Mouse (Mus musculus) ZHBTc4 (cell line): ENCODE data around the gene 1700003H04Rik.

ENCODE experiments used
- DNase-seq: peaks from one replicate; pipeline ENCODE4 v3.0.0-alpha.2; 2011; ENCODE audit warnings: low read depth, low spot score

The 1700003H04Rik gene

DNA sequence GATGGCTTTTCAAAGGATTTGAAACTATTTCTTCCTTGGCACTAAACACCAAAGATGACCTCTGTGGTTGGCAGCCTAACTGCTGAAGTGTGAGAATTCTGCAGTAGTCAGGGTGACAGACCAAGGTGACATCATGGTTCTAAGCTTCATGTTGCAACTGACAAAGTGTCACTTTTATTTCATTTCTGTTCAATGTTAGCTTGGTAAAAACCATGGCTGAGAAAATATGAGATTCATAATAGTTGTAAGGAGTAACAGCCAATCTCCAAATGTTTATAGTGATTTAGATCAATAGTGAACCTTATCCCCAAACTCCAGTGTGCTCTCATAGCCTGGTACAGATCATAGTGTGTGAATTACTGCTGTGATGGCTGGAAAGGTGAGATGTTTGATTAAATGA lies at the start of gene 1700003H04Rik:
Gene 1700003H04Rik (minus strand): TSS at position 101 of the 400 bp plus-strand sequence.
- DNase-seq: no peak

GRCm38 (mm10) chr3:124623031-124623430 lies 42.1 kb upstream of the 1700003H04Rik start:
- DNase-seq: no peak

GRCm38 (mm10) chr3:124613287-124613686 lies 32.4 kb upstream of the 1700003H04Rik start:
- DNase-seq: no peak

GRCm38 (mm10) chr3:124609956-124610355 lies 29.1 kb upstream of the 1700003H04Rik start:
- DNase-seq: peak; percentile 53

- DNase-seq: peak; percentile 57
Observed at GRCm38 (mm10) chr3:124606021-124606517, 25.2 kb upstream of the 1700003H04Rik start.

GRCm38 (mm10) chr3:124605518-124605917 lies 24.6 kb upstream of the 1700003H04Rik start:
- DNase-seq: no peak

GRCm38 (mm10) chr3:124597789-124598188 lies 16.9 kb upstream of the 1700003H04Rik start:
- DNase-seq: no peak

- DNase-seq: no peak
Observed at GRCm38 (mm10) chr3:124587534-124587933, 6.6 kb upstream of the 1700003H04Rik start.

DNA sequence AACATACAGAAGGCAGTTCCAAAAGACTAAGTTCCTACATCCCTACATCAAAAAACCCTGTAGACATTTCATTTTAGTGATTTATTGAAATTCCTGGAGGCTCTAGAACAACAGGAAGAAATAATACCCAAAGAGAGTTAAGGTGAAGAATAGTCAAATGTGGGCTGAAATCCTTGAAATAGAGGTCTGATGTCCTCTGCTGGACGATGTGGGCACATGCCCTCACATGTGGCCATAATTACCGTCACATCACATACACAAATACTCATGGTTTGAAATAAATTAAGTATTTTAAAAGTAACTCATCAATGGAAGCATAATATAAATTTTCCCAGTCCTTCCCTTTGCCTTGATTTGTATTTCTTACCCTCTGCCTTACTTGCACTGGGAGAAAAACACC lies 4.9 kb upstream of the 1700003H04Rik start:
- no peak for DNase-seq

- no peak for DNase-seq
Observed at GRCm38 (mm10) chr3:124557317-124557716, 23.6 kb downstream of the 1700003H04Rik start.

GRCm38 (mm10) chr3:124555963-124556362 lies 24.9 kb downstream of the 1700003H04Rik start:
- no peak for DNase-seq

DNA sequence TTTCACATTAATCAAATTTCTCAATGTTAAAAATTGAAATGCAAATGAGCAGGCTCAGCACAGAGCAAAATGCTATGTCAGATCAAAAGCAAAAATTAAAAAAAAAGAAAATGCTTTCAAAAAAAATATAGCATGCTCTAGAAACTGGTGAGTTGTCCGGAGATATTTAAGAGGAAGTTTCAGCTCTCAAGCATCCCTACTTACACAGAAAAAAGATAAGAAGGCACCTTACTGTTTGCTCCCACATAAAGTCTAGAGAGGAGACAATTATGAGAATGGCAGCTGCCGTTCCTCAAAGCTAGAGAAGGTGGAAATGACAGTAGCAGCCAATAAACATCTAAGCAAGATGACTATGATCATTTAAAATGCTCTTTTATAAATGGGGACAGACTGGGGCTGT lies 25.8 kb downstream of the 1700003H04Rik start:
- DNase-seq: no peak

DNA sequence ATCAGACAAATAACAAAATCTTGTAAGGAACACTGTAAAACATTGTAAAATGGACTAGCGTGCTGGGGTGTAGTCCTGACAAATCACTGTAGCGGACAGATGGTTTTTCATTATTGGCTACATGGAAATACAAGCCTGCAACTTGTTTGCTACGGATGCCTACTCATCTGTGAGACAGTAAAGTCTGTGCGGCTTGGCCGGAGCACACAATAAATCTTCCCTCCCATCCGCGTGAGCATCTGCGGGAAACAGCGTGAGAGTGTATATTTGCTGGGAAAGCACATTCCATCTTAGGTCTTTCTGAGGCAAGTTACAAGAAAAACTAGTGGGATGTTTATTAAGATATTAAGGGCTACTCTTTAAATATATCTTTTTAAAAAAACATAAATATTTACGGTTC lies 32.0 kb downstream of the 1700003H04Rik start:
- no peak for DNase-seq

DNA sequence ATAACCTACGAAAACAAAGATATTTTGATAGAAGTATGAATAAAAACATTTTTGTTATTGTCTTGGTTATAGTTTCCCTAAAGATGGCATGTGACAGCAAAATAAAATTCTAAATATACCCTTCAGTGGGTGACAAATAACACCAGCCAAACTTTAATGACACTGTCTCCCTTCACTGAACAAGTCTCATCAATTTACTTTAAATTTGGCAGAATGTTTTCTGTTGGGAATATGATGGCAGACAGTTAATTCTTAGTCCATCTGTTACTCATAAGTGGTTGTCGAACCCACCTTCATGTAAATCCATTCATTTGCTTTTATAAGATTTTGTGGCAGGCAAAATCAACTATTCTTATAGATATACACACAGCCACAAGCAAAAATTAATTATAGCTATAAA lies 42.6 kb downstream of the 1700003H04Rik start:
- no peak for DNase-seq

GRCm38 (mm10) chr3:124536602-124537001 lies 44.3 kb downstream of the 1700003H04Rik start:
- no peak for DNase-seq

DNA sequence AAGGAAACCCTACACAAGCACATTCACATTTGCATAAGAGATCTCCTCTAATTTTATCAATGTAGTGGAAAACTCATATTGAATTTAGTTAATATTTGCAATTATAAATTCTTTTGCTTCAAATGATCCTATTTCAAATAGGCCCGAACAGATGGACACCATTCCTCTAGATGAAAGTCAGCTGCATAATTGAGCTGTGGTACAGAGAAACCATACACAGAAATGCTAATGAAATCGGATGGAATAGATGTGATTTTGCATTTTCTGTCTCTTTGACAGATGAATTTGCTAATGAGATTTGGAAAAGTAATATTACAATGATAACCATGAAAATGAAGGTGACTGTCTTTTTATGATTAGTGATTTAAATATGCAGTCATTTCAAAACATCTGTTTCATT lies 62.1 kb downstream of the 1700003H04Rik start:
- no peak for DNase-seq
